In the genomic region with DNA sequence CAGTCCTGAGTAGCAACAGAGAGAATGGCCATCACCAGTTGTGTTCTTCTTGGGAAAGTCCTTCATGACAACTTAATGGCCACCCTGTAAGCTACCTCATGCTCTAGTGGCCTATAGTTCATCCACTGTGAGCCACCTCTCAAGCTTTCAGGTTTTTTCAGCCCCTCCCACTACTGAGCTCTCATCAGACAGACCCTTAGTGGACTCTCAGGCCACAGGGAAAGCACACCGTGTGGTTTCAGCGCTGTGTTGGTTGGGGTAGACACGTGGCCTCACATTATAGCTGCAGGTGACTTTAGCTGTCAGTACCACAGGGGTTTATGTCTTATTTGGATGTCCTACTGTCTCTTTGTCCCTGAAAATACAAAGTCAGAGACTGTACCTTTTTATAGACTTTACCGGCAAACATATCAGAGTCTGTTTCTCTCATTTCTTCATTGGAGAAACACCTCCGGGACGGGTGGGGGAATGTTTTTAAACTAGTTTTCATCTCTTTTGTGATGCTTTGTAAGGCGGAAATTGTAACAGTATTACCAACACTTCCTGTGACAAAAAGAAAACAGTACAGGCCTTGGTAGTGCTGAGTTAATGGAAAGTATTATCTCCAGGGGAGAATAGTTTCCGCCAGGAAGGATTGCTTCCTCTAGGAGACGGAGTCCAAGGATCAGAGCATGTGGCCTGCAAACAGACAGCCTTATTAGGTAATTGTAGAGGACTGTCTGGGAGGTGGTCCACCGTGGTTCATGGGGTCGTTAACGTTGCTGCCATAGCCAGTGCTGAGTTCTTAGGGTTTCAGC, we compare ENCODE assay signal across 11 mouse cellular contexts. TPM values are rescaled to one million over a fixed set of nuclear protein-coding genes. Genes with fewer than 3 reads are reported as not detected.
DNase-seq lines count a peak whose midpoint lies in the region; ATAC-seq and TF ChIP-seq lines count a peak whose summit lies in the region.
"Had no signal": no experiment of that assay in that cellular context is flagged by ENCODE, and none has a peak within 500 bp of the region (broad histone marks: within the 10 kb centered on the region; RNA-seq: fewer than 3 reads in every experiment).

No protein-coding gene starts in this region.

- no peak overlapping the region for H3K4me3 ChIP-seq in hindbrain, embryonic 16.5 days (ENCODE audit: low read length)
- no peak overlapping the region for H3K4me3 ChIP-seq in hindbrain, embryonic 11.5 days (ENCODE audit: low read depth, low read length)
- H3K4me3 ChIP-seq in spleen, adult 2 months (ENCODE audit: extremely low read depth, insufficient read depth, insufficient read length), result no peak overlapping the region
- no peak overlapping the region for H3K4me3 ChIP-seq in intestine, embryonic 15.5 days (replicated peaks)

- no peak for TF ChIP-seq CTCF in spleen, adult 2 months (IDR thresholded peaks at IDR 0.05; ENCODE audit: extremely low read depth, insufficient read depth, insufficient read length, insufficient replicate concordance)

- ATAC-seq in hindbrain, embryonic 16.5 days, result peak; percentile 46; the same call in 1 of the 2 replicates
- no peak for ATAC-seq in hindbrain, embryonic 11.5 days (ENCODE audit: low FRiP score)
- ATAC-seq in intestine, embryonic 15.5 days, result peak; percentile 77
- ATAC-seq in granulocyte monocyte progenitor cell, adult 5-6 weeks (replicated peaks; ENCODE audit: poor library complexity, severe bottlenecking), result no peak

- no peak for DNase-seq in hindbrain, embryonic 11.5 days (ENCODE audit: low spot score)
- DNase-seq in spleen, adult 2 months (ENCODE audit: low read depth in 1 of 2, low spot score in 2 of 2), result no peak
- no peak for DNase-seq in spleen, adult 18-20 months
- no peak for DNase-seq in cerebellum, adult 9-11 months
- DNase-seq in cerebellum, postnatal 25 days, result no peak
- DNase-seq: adrenal gland, adult 2 months; cerebellum, postnatal 10 days; retina, postnatal 1 day had no signal

- no peaks in the 10 kb centered on the region for H3K27me3 ChIP-seq in hindbrain, embryonic 16.5 days (replicated peaks; ENCODE audit: control insufficient read depth, insufficient read depth, low read length)
- H3K27me3 ChIP-seq in hindbrain, embryonic 11.5 days (ENCODE audit: control insufficient read depth, insufficient read depth, low read length), result no peaks in the 10 kb centered on the region
- no peaks in the 10 kb centered on the region for H3K27me3 ChIP-seq in spleen, adult 2 months (ENCODE audit: control insufficient read depth, insufficient read depth, low read length)
- no peaks in the 10 kb centered on the region for H3K27me3 ChIP-seq in intestine, embryonic 15.5 days (replicated peaks)

- no peaks in the 10 kb centered on the region for H3K36me3 ChIP-seq in hindbrain, embryonic 16.5 days (ENCODE audit: control insufficient read depth, insufficient read depth, low read length)
- H3K36me3 ChIP-seq in hindbrain, embryonic 11.5 days (ENCODE audit: control insufficient read depth, insufficient read depth, low read length), result no peaks in the 10 kb centered on the region
- H3K36me3 ChIP-seq in spleen, adult 2 months (ENCODE audit: control insufficient read depth, insufficient read depth, low read length), result no peaks in the 10 kb centered on the region; the same call in 1 of the 2 replicates
- H3K36me3 ChIP-seq in intestine, embryonic 15.5 days, result no peaks in the 10 kb centered on the region

- no peak for TF ChIP-seq POLR2A in spleen, adult 2 months (IDR thresholded peaks at IDR 0.05; ENCODE audit: low read depth, low read length)

- no peaks in the 10 kb centered on the region for H3K9me3 ChIP-seq in hindbrain, embryonic 16.5 days (ENCODE audit: control insufficient read depth, low read length)
- H3K9me3 ChIP-seq in hindbrain, embryonic 11.5 days (ENCODE audit: control insufficient read depth, low read length), result no peaks in the 10 kb centered on the region
- no peaks in the 10 kb centered on the region for H3K9me3 ChIP-seq in intestine, embryonic 15.5 days

- no peak overlapping the region for H3K9ac ChIP-seq in hindbrain, embryonic 16.5 days (ENCODE audit: low read depth, low read length)
- no peak overlapping the region for H3K9ac ChIP-seq in hindbrain, embryonic 11.5 days (ENCODE audit: low read depth, low read length)
- no peak overlapping the region for H3K9ac ChIP-seq in intestine, embryonic 15.5 days

- H3K27ac ChIP-seq in hindbrain, embryonic 16.5 days (ENCODE audit: low read depth, low read length), result 0 out of 2 replicates have a peak overlapping the region, but pooled peaks have one; percentile 24
- no peak overlapping the region for H3K27ac ChIP-seq in hindbrain, embryonic 11.5 days (ENCODE audit: low read depth, low read length)
- H3K27ac ChIP-seq in spleen, adult 2 months (ENCODE audit: insufficient read depth, low read length), result peak overlapping the region; percentile 91
- no peak overlapping the region for H3K27ac ChIP-seq in intestine, embryonic 15.5 days

- H3K4me2 ChIP-seq in hindbrain, embryonic 16.5 days (ENCODE audit: low read length), result no peak overlapping the region
- no peak overlapping the region for H3K4me2 ChIP-seq in hindbrain, embryonic 11.5 days (replicated peaks; ENCODE audit: low read depth, low read length)
- no peak overlapping the region for H3K4me2 ChIP-seq in intestine, embryonic 15.5 days (replicated peaks)

- WGBS in hindbrain, embryonic 16.5 days, result 78% methylated on average over 12 of the region's 12 CpGs
- 75% methylated on average over 12 of the region's 12 CpGs for WGBS in hindbrain, embryonic 11.5 days
- WGBS in spleen, adult 2 months, result 76% methylated on average over 12 of the region's 12 CpGs
- WGBS in intestine, embryonic 15.5 days, result 70% methylated on average over 12 of the region's 12 CpGs

- H3K4me1 ChIP-seq in hindbrain, embryonic 16.5 days (ENCODE audit: control insufficient read depth, insufficient read depth, low read depth, low read length), result no peaks in the 10 kb centered on the region
- no peaks in the 10 kb centered on the region for H3K4me1 ChIP-seq in hindbrain, embryonic 11.5 days (replicated peaks; ENCODE audit: control insufficient read depth, insufficient read depth, low read length)
- H3K4me1 ChIP-seq in spleen, adult 2 months (ENCODE audit: control insufficient read depth, insufficient read depth, insufficient read length), result peaks cover 20% of the 10 kb centered on the region
- peaks cover 12% of the 10 kb centered on the region for H3K4me1 ChIP-seq in intestine, embryonic 15.5 days (replicated peaks)

RNA-seq across cellular contexts. Expression of gene Cblb, which starts 33.5 kb away (rescaled TPM):
- polyA plus RNA-seq in hindbrain, embryonic 16.5 days (2015; fragmentation: Nextera tagmentation; extraction: Ambion mirVana), result 8.0 and 11.3 TPM in 2 replicates
- polyA plus RNA-seq in hindbrain, embryonic 11.5 days (2014; fragmentation: Nextera tagmentation; extraction: Ambion mirVana), result 54.2 and 54.6 TPM in 2 replicates
- polyA plus RNA-seq in spleen, adult 2 months (2012; rRNA removed), result 18.1 and 21.1 TPM in 2 replicates
- polyA plus RNA-seq in intestine, embryonic 15.5 days (2015; fragmentation: Nextera tagmentation; extraction: Ambion mirVana), result 6.4 and 7.0 TPM in 2 replicates
- total RNA-seq in granulocyte monocyte progenitor cell, adult 5-6 weeks (2014; fragmentation: Nextera tagmentation), result 20.9 and 30.2 TPM in 2 replicates
- 7.9 and 8.2 TPM in 2 replicates for total RNA-seq in granulocyte monocyte progenitor cell, adult 5-6 weeks (2017)

Comparison
In these comparisons a context has a peak if more than half of its experiments do, and no peak if none do; other contexts are left out.
1. ATAC-seq: peak in hindbrain, embryonic 16.5 days (single experiment) and intestine, embryonic 15.5 days (single experiment); none in hindbrain, embryonic 11.5 days (single experiment) and granulocyte monocyte progenitor cell, adult 5-6 weeks (single experiment).
2. H3K27ac ChIP-seq: peak in hindbrain, embryonic 16.5 days (single experiment) and spleen, adult 2 months (single experiment); none in hindbrain, embryonic 11.5 days (single experiment) and intestine, embryonic 15.5 days (single experiment).